31 mouse cellular contexts compared by ENCODE assay signal in genomic region chr10:112863375-112863774, GRCm38 (mm10).
DNase-seq lines count a peak whose midpoint lies in the region; ATAC-seq and TF ChIP-seq lines count a peak whose summit lies in the region.
"Had no signal": no experiment of that assay in that cellular context is flagged by ENCODE, and none has a peak within 500 bp of the region (broad histone marks: within the 10 kb centered on the region; RNA-seq: fewer than 3 reads in every experiment).

No protein-coding gene starts in this region.

- no peaks in the 10 kb centered on the region for H3K27me3 ChIP-seq in limb, embryonic 14.5 days (ENCODE audit: control insufficient read depth, insufficient read depth, low read length)
- H3K27me3 ChIP-seq: embryonic facial prominence, embryonic 15.5 days; forebrain, embryonic 13.5 days; hindbrain, embryonic 15.5 days; kidney, embryonic 15.5 days; liver, embryonic 12.5 days; midbrain, embryonic 13.5 days had no signal

- H3K36me3 ChIP-seq in limb, embryonic 14.5 days (ENCODE audit: control insufficient read depth, insufficient read depth, low read length): no peaks in the 10 kb centered on the region
- H3K36me3 ChIP-seq: embryonic facial prominence, embryonic 15.5 days; hindbrain, embryonic 15.5 days; kidney, embryonic 15.5 days; liver, embryonic 12.5 days; midbrain, embryonic 13.5 days had no signal

- no peak overlapping the region for H3K9ac ChIP-seq in limb, embryonic 14.5 days (ENCODE audit: low read depth, low read length, severe bottlenecking)
- H3K9ac ChIP-seq: embryonic facial prominence, embryonic 15.5 days; forebrain, embryonic 13.5 days; hindbrain, embryonic 15.5 days; kidney, embryonic 15.5 days; liver, embryonic 12.5 days; liver, postnatal 0 days; midbrain, embryonic 13.5 days had no signal

- H3K4me2 ChIP-seq in limb, embryonic 14.5 days (replicated peaks; ENCODE audit: low read depth, low read length, severe bottlenecking): no peak overlapping the region
- H3K4me2 ChIP-seq: embryonic facial prominence, embryonic 15.5 days; forebrain, embryonic 13.5 days; heart, embryonic 11.5 days; hindbrain, embryonic 15.5 days; kidney, embryonic 15.5 days; liver, embryonic 12.5 days; midbrain, embryonic 13.5 days had no signal

- peaks cover 6% of the 10 kb centered on the region for H3K4me1 ChIP-seq in limb, embryonic 14.5 days (ENCODE audit: control insufficient read depth, insufficient read depth, low read length)
- H3K4me1 ChIP-seq: embryonic facial prominence, embryonic 15.5 days; forebrain, embryonic 13.5 days; hindbrain, embryonic 15.5 days; kidney, embryonic 15.5 days; liver, embryonic 12.5 days; midbrain, embryonic 13.5 days had no signal

- no peak for TF ChIP-seq CTCF in layer of hippocampus, adult 2 months (conservative IDR thresholded peaks at IDR 0.05)
- no peak for TF ChIP-seq CTCF in brain, embryonic 14.5 days (IDR thresholded peaks at IDR 0.05; ENCODE audit: borderline replicate concordance, extremely low read depth, insufficient read depth, insufficient read length)
- TF ChIP-seq CTCF in left cerebral cortex, adult 2 months (IDR thresholded peaks at IDR 0.05): no peak

- intact Hi-C loops in left cerebral cortex, adult 2 months (cut with DNase I): no loop called here
- intact Hi-C loops in heart, postnatal 10 days (cut with DNase I): no loop called here

- H3K27ac ChIP-seq in layer of hippocampus, adult 2 months: peak overlapping the region; percentile 56; the same call in 1 of the 2 replicates
- H3K27ac ChIP-seq in limb, embryonic 14.5 days (replicated peaks; ENCODE audit: low read depth, low read length): no peak overlapping the region
- H3K27ac ChIP-seq in left cerebral cortex, adult 2 months: no peak overlapping the region
- H3K27ac ChIP-seq: embryonic facial prominence, embryonic 15.5 days; forebrain, embryonic 13.5 days; hindbrain, embryonic 15.5 days; kidney, embryonic 15.5 days; liver, embryonic 12.5 days; midbrain, embryonic 13.5 days; stomach, postnatal 0 days had no signal

- no peak for DNase-seq in layer of hippocampus, adult 2 months (ENCODE audit: low spot score in 2 of 2)
- no peak for DNase-seq in layer of hippocampus, adult 18-20 months (ENCODE audit: low spot score in 2 of 2)
- DNase-seq in brain, embryonic 14.5 days (ENCODE audit: low read depth): peak; percentile 15
- DNase-seq in limb, embryonic 14.5 days (ENCODE audit: low spot score): peak; percentile 36
- DNase-seq in left cerebral cortex, adult 2 months (ENCODE audit: extremely low spot score in 1 of 2, low spot score in 2 of 2): no peak
- DNase-seq in thymus, adult 18-20 months: no peak
- no peak for DNase-seq in heart, postnatal 10 days
- DNase-seq: adrenal gland, postnatal 10 days; cerebellum, adult 11 months; cerebellum, adult 9-10 months; cerebellum, postnatal 36 days; gastrocnemius, postnatal 25 days; heart, adult 18-20 months; heart, postnatal 4 days; kidney, adult 11 months; kidney, postnatal 25 days; liver, postnatal 0 days; lung, postnatal 36 days; retina, postnatal 1 day; right cerebral cortex, postnatal 25 days; thymus, adult 2 months; thymus, postnatal 36 days had no signal

- ATAC-seq in limb, embryonic 14.5 days (ENCODE audit: low FRiP score, low read depth): peak; percentile 55; the same call in 1 of the 2 replicates
- ATAC-seq: forebrain, embryonic 13.5 days; inflammation-experienced regulatory T-cells, adult 6 months; liver, embryonic 12.5 days; liver, postnatal 0 days; midbrain, embryonic 13.5 days had no signal

- no peak for TF ChIP-seq POLR2A in brain, embryonic 14.5 days (IDR thresholded peaks at IDR 0.05; ENCODE audit: borderline replicate concordance, extremely low read depth, insufficient read depth, insufficient read length, poor library complexity, severe bottlenecking)
- no peak for TF ChIP-seq POLR2A in limb, embryonic 14.5 days (IDR thresholded peaks at IDR 0.05; ENCODE audit: borderline replicate concordance, extremely low read depth, insufficient read depth, insufficient read length)

- H3K4me3 ChIP-seq in layer of hippocampus, adult 2 months: no peak overlapping the region
- H3K4me3 ChIP-seq in limb, embryonic 14.5 days (replicated peaks; ENCODE audit: low read length): no peak overlapping the region
- H3K4me3 ChIP-seq in left cerebral cortex, adult 2 months: no peak overlapping the region
- H3K4me3 ChIP-seq: embryonic facial prominence, embryonic 15.5 days; forebrain, embryonic 13.5 days; hindbrain, embryonic 15.5 days; kidney, embryonic 15.5 days; liver, embryonic 12.5 days; midbrain, embryonic 13.5 days had no signal

- 26% methylated on average over 2 of the region's 2 CpGs for WGBS in limb, embryonic 14.5 days

- no peaks in the 10 kb centered on the region for H3K9me3 ChIP-seq in limb, embryonic 14.5 days (ENCODE audit: control insufficient read depth, low read length)
- H3K9me3 ChIP-seq: embryonic facial prominence, embryonic 15.5 days; forebrain, embryonic 13.5 days; hindbrain, embryonic 15.5 days; kidney, embryonic 15.5 days; liver, embryonic 12.5 days; midbrain, embryonic 13.5 days had no signal

Comparison
In these comparisons a context has a peak if more than half of its experiments do, and no peak if none do; other contexts are left out.
1. DNase-seq: peak in brain, embryonic 14.5 days (single experiment) and limb, embryonic 14.5 days (single experiment); none in layer of hippocampus, adult 2 months (0 of 2), layer of hippocampus, adult 18-20 months (0 of 2), left cerebral cortex, adult 2 months (0 of 2), thymus, adult 18-20 months (0 of 2) and heart, postnatal 10 days (0 of 2).